Mouse (Mus musculus) hindbrain, embryonic 10.5 days (tissue): ENCODE measurements at regions not wholly inside any gene's neighbourhood (a gene's known extent, or its start where the extent isn't known, plus 50 kb on each side); places are given as distances from the start of the nearest gene placed in this dataset.

ENCODE experiments used
- DNase-seq: peaks from one replicate; pipeline ENCODE4 v3.0.0-alpha.2; 2017; ENCODE audit warnings: low spot score
- H3K27ac ChIP-seq: fragments of 300-500 bp; sonication (generic); 2 replicates; pipeline ENCODE4 v1.5.1; 2016; ENCODE audit warnings: mild to moderate bottlenecking, moderate library complexity
- H3K27me3 ChIP-seq: fragments of 300-500 bp; sonication (generic); 2 replicates; pipeline ENCODE4 v1.6.1; 2016; ENCODE audit warnings: mild to moderate bottlenecking; ENCODE audit not compliant: poor library complexity, insufficient read depth, severe bottlenecking
- H3K36me3 ChIP-seq: fragments of 300-500 bp; sonication (generic); 2 replicates; pipeline ENCODE4 v1.6.1; 2016; ENCODE audit warnings: mild to moderate bottlenecking, moderate library complexity
- H3K4me1 ChIP-seq: fragments of 300-500 bp; sonication (generic); replicated peaks from 2 replicates; pipeline ENCODE4 v1.6.1; 2016; ENCODE audit warnings: mild to moderate bottlenecking
- H3K4me3 ChIP-seq: fragments of 300-500 bp; sonication (generic); 2 replicates; pipeline ENCODE4 v1.5.1; 2016; ENCODE audit warnings: mild to moderate bottlenecking, moderate library complexity
- H3K9me3 ChIP-seq: fragments of 300-500 bp; sonication (generic); 2 replicates; pipeline ENCODE4 v1.6.1; 2016; ENCODE audit warnings: mild to moderate bottlenecking, moderate library complexity
- WGBS: fragments of 180-500 bp; shearing (Covaris S2); methylation state at CpG from one replicate; pipeline ENCODE4 v1.1.7; 2016; 5-methylcytosine and 5-hydroxymethylcytosine counted together

DNA sequence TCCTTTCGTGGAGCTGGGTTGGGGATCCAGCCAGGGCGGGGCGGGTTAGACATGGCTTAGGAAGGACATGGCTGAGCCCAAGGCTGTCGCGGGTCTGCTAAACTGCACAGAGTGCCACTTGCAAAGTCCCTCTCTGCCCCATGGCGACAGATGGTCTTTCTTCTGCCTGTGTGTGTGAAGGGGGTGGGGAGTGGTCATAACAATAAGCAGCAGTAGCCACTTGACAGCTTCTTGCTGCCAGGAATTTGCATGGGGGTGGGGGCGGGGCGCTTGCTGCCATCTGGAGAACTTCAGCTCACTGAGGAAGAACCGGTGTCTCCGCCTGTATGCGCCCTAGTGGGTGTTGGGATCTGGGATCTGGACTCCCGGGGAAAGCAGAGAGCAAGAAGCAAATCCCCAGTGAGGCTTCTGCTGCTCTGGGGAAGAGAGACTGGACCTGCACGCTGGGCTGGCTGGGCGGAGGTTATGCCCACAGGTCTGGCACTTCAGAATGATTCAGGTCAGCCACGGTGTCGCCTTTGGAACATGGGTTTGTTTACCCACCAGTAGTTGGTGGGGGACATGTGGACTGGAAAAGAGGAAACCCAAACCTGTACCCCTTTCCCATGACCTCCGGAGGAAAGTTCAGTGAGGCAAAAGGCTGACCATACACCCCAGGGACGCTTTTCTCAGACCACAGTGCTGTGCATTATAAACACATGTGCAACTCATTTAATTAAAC is 258.7 kb upstream of the Marcks start:
- Histone ChIP-seq H3K9me3 (no peaks in the 10 kb centered on the region), H3K36me3 (no peaks in the 10 kb centered on the region), H3K27ac (peak overlapping the region; percentile 93), H3K27me3 (no peaks in the 10 kb centered on the region), H3K4me3 (peak overlapping the region; percentile 48), H3K4me1 (peaks cover 45% of the 10 kb centered on the region)
- DNase-seq: peak; percentile 94
- 1% methylated on average over 18 of the region's 18 CpGs for WGBS

DNA sequence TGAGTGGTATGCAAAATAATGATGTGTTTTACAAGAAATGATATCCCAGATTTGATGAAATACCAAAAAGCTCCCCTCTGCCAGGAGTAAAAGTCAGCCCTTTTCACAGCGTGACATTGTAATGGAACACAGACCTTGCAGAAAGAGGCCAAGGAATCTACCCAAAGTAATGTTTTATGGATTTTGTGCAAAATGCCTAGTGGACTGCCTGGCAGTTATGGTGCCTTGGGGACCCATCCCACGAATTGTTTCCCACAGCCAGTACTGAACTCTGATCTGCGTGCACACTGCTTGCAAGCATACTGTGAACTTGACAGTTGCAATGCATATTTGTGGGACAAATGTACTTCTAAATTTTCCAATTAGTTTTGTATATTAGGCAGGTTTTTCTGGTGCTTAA is 251.3 kb upstream of the Marcks start:
- WGBS: 79% methylated on average over 3 of the region's 3 CpGs
- DNase-seq: no peak
- Histone ChIP-seq H3K4me1 (no peaks in the 10 kb centered on the region), H3K4me3 (no peak overlapping the region), H3K27me3 (no peaks in the 10 kb centered on the region), H3K9me3 (no peaks in the 10 kb centered on the region), H3K36me3 (no peaks in the 10 kb centered on the region), H3K27ac (no peak overlapping the region)

- H3K4me3 ChIP-seq: no peak overlapping the region
- no peaks in the 10 kb centered on the region for H3K27me3 ChIP-seq
- no peak for DNase-seq
- no peaks in the 10 kb centered on the region for H3K4me1 ChIP-seq
- no peak overlapping the region for H3K27ac ChIP-seq
- no peaks in the 10 kb centered on the region for H3K36me3 ChIP-seq
- H3K9me3 ChIP-seq: no peaks in the 10 kb centered on the region
These were observed 247.5 kb upstream of the Marcks start for GRCm38 (mm10) chr10:37386216-37386615.

GRCm38 (mm10) chr10:37380024-37380423 is 241.3 kb upstream of the Marcks start:
- 80% methylated on average over 1 of the region's 1 CpGs for WGBS
- Histone ChIP-seq H3K27me3 (no peaks in the 10 kb centered on the region), H3K36me3 (no peaks in the 10 kb centered on the region), H3K4me1 (peaks cover 41% of the 10 kb centered on the region), H3K4me3 (no peak overlapping the region), H3K9me3 (no peaks in the 10 kb centered on the region), H3K27ac (peak overlapping the region; percentile 85)
- no peak for DNase-seq

GRCm38 (mm10) chr10:37378002-37378702 is 239.4 kb upstream of the Marcks start:
- Histone ChIP-seq H3K27ac (peak overlapping the region; percentile 85), H3K27me3 (no peaks in the 10 kb centered on the region), H3K4me1 (peaks cover 41% of the 10 kb centered on the region), H3K4me3 (peak overlapping the region; percentile 29), H3K9me3 (no peaks in the 10 kb centered on the region), H3K36me3 (no peaks in the 10 kb centered on the region)
- 12% methylated on average over 4 of the region's 4 CpGs for WGBS
- peak; percentile 47 for DNase-seq

- no peaks in the 10 kb centered on the region for H3K36me3 ChIP-seq
- DNase-seq: no peak
- no peaks in the 10 kb centered on the region for H3K27me3 ChIP-seq
- no peaks in the 10 kb centered on the region for H3K9me3 ChIP-seq
- peak overlapping the region; percentile 85 for H3K27ac ChIP-seq
- H3K4me3 ChIP-seq: no peak overlapping the region
- WGBS: 77% methylated on average over 1 of the region's 1 CpGs
- H3K4me1 ChIP-seq: peaks cover 41% of the 10 kb centered on the region
These were observed 238.7 kb upstream of the Marcks start for GRCm38 (mm10) chr10:37377258-37378001.

DNA sequence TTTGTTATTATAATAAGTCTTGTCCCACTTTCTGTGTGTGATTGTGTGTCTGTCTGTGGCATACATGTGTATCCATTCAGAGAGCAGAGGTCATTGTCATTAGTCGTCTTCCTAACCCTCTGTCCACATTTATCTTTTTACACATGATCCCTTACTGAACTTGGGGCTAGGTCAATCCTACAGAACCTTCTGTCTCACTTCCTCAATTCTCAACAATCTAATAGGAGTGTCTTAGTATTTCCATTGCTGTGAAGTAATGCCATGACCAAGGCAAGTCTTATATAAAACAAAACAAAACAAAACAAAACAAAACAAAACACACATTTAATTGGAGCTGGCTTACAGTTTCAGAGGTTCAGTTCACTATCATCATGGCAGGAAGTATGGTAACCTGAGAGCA is 237.5 kb upstream of the Marcks start:
- Histone ChIP-seq H3K27me3 (no peaks in the 10 kb centered on the region), H3K36me3 (no peaks in the 10 kb centered on the region), H3K27ac (peak overlapping the region; percentile 85), H3K9me3 (no peaks in the 10 kb centered on the region), H3K4me3 (no peak overlapping the region), H3K4me1 (peaks cover 41% of the 10 kb centered on the region)
- 81% methylated on average over 1 of the region's 1 CpGs for WGBS
- no peak for DNase-seq

- no peak overlapping the region for H3K27ac ChIP-seq
- 93% methylated on average over 1 of the region's 1 CpGs for WGBS
- no peaks in the 10 kb centered on the region for H3K27me3 ChIP-seq
- H3K4me3 ChIP-seq: no peak overlapping the region
- no peaks in the 10 kb centered on the region for H3K9me3 ChIP-seq
- peaks cover 41% of the 10 kb centered on the region for H3K4me1 ChIP-seq
- H3K36me3 ChIP-seq: no peaks in the 10 kb centered on the region
- no peak for DNase-seq
These were observed 236.9 kb upstream of the Marcks start for GRCm38 (mm10) chr10:37375648-37376047.

GRCm38 (mm10) chr10:37368997-37369679 is 230.4 kb upstream of the Marcks start:
- Histone ChIP-seq H3K4me1 (peaks cover 6% of the 10 kb centered on the region), H3K36me3 (no peaks in the 10 kb centered on the region), H3K4me3 (no peak overlapping the region), H3K27me3 (no peaks in the 10 kb centered on the region), H3K9me3 (no peaks in the 10 kb centered on the region), H3K27ac (0 out of 2 replicates have a peak overlapping the region, but pooled peaks have one; percentile 19)
- DNase-seq: no peak
- WGBS: 88% methylated on average over 5 of the region's 5 CpGs

DNA sequence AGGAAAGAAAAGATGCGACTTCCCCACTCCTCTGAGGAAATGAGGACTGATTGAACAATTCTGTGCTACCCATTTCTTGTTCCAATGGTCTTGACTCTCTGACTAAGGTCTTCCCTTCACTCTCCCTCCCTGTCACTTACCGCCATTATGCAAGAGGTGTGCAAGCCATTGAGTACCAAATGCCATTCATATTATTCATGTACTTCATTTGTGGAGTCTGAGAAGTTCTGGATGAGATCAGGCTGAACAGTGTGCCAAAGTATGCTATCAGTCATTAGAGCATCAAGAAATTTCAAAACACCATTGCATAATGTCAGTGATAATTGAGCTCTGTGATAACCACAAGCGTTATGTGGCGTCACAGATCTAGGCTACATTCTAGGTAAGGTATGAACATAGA is 229.1 kb upstream of the Marcks start:
- H3K36me3 ChIP-seq: no peaks in the 10 kb centered on the region
- H3K27ac ChIP-seq: no peak overlapping the region
- no peaks in the 10 kb centered on the region for H3K9me3 ChIP-seq
- no peaks in the 10 kb centered on the region for H3K27me3 ChIP-seq
- WGBS: 91% methylated on average over 4 of the region's 4 CpGs
- H3K4me1 ChIP-seq: peaks cover 7% of the 10 kb centered on the region
- DNase-seq: no peak
- H3K4me3 ChIP-seq: no peak overlapping the region

- Histone ChIP-seq H3K4me3 (no peak overlapping the region), H3K27me3 (no peaks in the 10 kb centered on the region), H3K36me3 (no peaks in the 10 kb centered on the region), H3K4me1 (peaks cover 7% of the 10 kb centered on the region), H3K27ac (no peak overlapping the region), H3K9me3 (no peaks in the 10 kb centered on the region)
- 66% methylated on average over 4 of the region's 4 CpGs for WGBS
- DNase-seq: no peak
These were observed 225.8 kb upstream of the Marcks start for GRCm38 (mm10) chr10:37364506-37364905.

GRCm38 (mm10) chr10:37360985-37361384 is 222.3 kb upstream of the Marcks start:
- H3K4me1 ChIP-seq: peaks cover 16% of the 10 kb centered on the region
- no peaks in the 10 kb centered on the region for H3K36me3 ChIP-seq
- DNase-seq: no peak
- WGBS: 90% methylated on average over 3 of the region's 3 CpGs
- no peaks in the 10 kb centered on the region for H3K27me3 ChIP-seq
- no peak overlapping the region for H3K27ac ChIP-seq
- no peak overlapping the region for H3K4me3 ChIP-seq
- H3K9me3 ChIP-seq: no peaks in the 10 kb centered on the region
